Mouse (Mus musculus) midbrain, embryonic 11.5 days (tissue): ENCODE measurements around the gene D430019H16Rik. TPM values are rescaled to one million over a fixed set of nuclear protein-coding genes. Genes with fewer than 3 reads are reported as not detected.

ENCODE experiments used
- ATAC-seq: fragments of 200-750 bp; cut with Nextera tagmentation; 2 replicates; pipeline ENCODE4 v1.8.0; 2017; ENCODE audit warnings: moderate TSS enrichment, moderate library complexity; ENCODE audit not compliant: low FRiP score
- DNase-seq: peaks from one replicate; pipeline ENCODE4 v3.0.0; 2015; ENCODE audit warnings: low spot score; ENCODE audit errors: missing footprints
- H3K27ac ChIP-seq: fragments of 300-500 bp; sonication (generic); 2 replicates; pipeline ENCODE4 v1.5.1; 2014; ENCODE audit warnings: low read depth, low read length
- H3K27me3 ChIP-seq: fragments of 300-500 bp; sonication (generic); 2 replicates; pipeline ENCODE4 v1.6.1; 2014; ENCODE audit warnings: mild to moderate bottlenecking, low read length, moderate library complexity, mixed read lengths; ENCODE audit not compliant: control insufficient read depth, insufficient read depth
- H3K36me3 ChIP-seq: fragments of 300-500 bp; sonication (generic); 2 replicates; pipeline ENCODE4 v1.6.1; 2014; ENCODE audit warnings: mild to moderate bottlenecking, low read length, moderate library complexity, mixed read lengths; ENCODE audit not compliant: control insufficient read depth, insufficient read depth
- H3K4me1 ChIP-seq: fragments of 300-500 bp; sonication (generic); 2 replicates; pipeline ENCODE4 v1.6.1; 2014; ENCODE audit warnings: low read length; ENCODE audit not compliant: control insufficient read depth, insufficient read depth
- H3K4me2 ChIP-seq: fragments of 300-500 bp; sonication (generic); 2 replicates; pipeline ENCODE4 v1.6.1; 2014; ENCODE audit warnings: mild to moderate bottlenecking, moderate library complexity
- H3K4me3 ChIP-seq: fragments of 300-500 bp; sonication (generic); 2 replicates; pipeline ENCODE4 v1.5.1; 2014; ENCODE audit warnings: low read depth, low read length
- H3K9ac ChIP-seq: fragments of 300-500 bp; sonication (generic); 2 replicates; pipeline ENCODE4 v1.6.1; 2014; ENCODE audit warnings: low read length
- H3K9me3 ChIP-seq: fragments of 300-500 bp; sonication (generic); 2 replicates; pipeline ENCODE4 v1.6.1; 2016; ENCODE audit warnings: low read length; ENCODE audit not compliant: control insufficient read depth
- WGBS: fragments of 180-500 bp; shearing (Covaris S2); extraction: QIAGEN DNeasy Blood & Tissue Kit; methylation state at CpG from one replicate; pipeline ENCODE4 v1.1.7; 2014; 5-methylcytosine and 5-hydroxymethylcytosine counted together
- polyA plus RNA-seq: library from polyadenylated mRNA; unstranded; fragments of >200 nt; fragmentation: Nextera tagmentation; extraction: Ambion mirVana; gene quantifications from 2 replicates; pipeline ENCODE4 v1.2.1, GENCODE M21; 2014

D430019H16Rik gene
- polyA plus RNA-seq, 1 experiment from 2014 or later: 6.4 TPM

GRCm38 (mm10) chr12:105541590-105542402, 88.1 kb downstream of the D430019H16Rik start:
- Histone ChIP-seq H3K9ac (no peak overlapping the region), H3K27me3 (no peaks in the 10 kb centered on the region), H3K27ac (no peak overlapping the region), H3K4me1 (peaks cover 3% of the 10 kb centered on the region; the same call in 1 of the 2 replicates), H3K4me3 (no peak overlapping the region), H3K4me2 (no peak overlapping the region), H3K9me3 (peaks cover 3% of the 10 kb centered on the region; the same call in 1 of the 2 replicates), H3K36me3 (no peaks in the 10 kb centered on the region)
- WGBS: 80% methylated on average over 12 of the region's 12 CpGs
- ATAC-seq (no peak), DNase-seq (peak; percentile 73)

- ATAC-seq: no peak
- H3K9ac ChIP-seq: no peak overlapping the region
- WGBS: 86% methylated on average over 3 of the region's 3 CpGs
Measured at GRCm38 (mm10) chr12:105542513-105542912, 88.9 kb downstream of the D430019H16Rik start.

More at GRCm38 (mm10) chr12:105542513-105542912, 88.9 kb downstream of the D430019H16Rik start:
- peak; percentile 57 for DNase-seq
- H3K9me3 ChIP-seq: peaks cover 3% of the 10 kb centered on the region; the same call in 1 of the 2 replicates
- no peak overlapping the region for H3K4me3 ChIP-seq
- no peak overlapping the region for H3K4me2 ChIP-seq
- H3K36me3 ChIP-seq: no peaks in the 10 kb centered on the region
- H3K4me1 ChIP-seq: peaks cover 3% of the 10 kb centered on the region; the same call in 1 of the 2 replicates
- no peak overlapping the region for H3K27ac ChIP-seq
- H3K27me3 ChIP-seq: no peaks in the 10 kb centered on the region

Other genes starting within 250 kb of the D430019H16Rik start
- gene Tcl1, start 231.1 kb upstream of the D430019H16Rik start, polyA plus RNA-seq: not detected in 2 replicates
- 0.68 and 0.86 TPM in 2 replicates for gene Tunar, start 120.0 kb upstream of the D430019H16Rik start, polyA plus RNA-seq
- gene Bdkrb2, start 109.4 kb downstream of the D430019H16Rik start, polyA plus RNA-seq: 0.10 and 0.12 TPM in 2 replicates
- gene Bdkrb1, start 149.2 kb downstream of the D430019H16Rik start, polyA plus RNA-seq: 0.12 TPM in 1 of 2 replicates, not detected in the other
- gene Gskip, start 231.0 kb downstream of the D430019H16Rik start, polyA plus RNA-seq: 38.6 and 40.5 TPM in 2 replicates
- gene Atg2b, start 231.4 kb downstream of the D430019H16Rik start, polyA plus RNA-seq: 11.6 and 11.8 TPM in 2 replicates